Mouse (Mus musculus) left cerebral cortex, adult 9 months (tissue): ENCODE data around the gene Pts.

ENCODE experiments used
- DNase-seq, 2 experiments: peaks; one replicate each; pipeline ENCODE4 v3.0.0; 2022; ENCODE audit warnings: low spot score in 2 of 2

Gene Pts

GRCm38 (mm10) chr9:50528293-50528892 is at the start of gene Pts:
Gene Pts (minus strand): TSS chr9:50528724.
- DNase-seq = peak; percentile 87 to 97

GRCm38 (mm10) chr9:50569599-50570525 is 41.3 kb upstream of the Pts start:
- DNase-seq = no peak

GRCm38 (mm10) chr9:50567881-50568280 is 39.4 kb upstream of the Pts start:
- no peak for DNase-seq

GRCm38 (mm10) chr9:50567372-50567771 is 38.8 kb upstream of the Pts start:
- DNase-seq = no peak

GRCm38 (mm10) chr9:50565940-50566339 is 37.4 kb upstream of the Pts start:
- no peak for DNase-seq

- DNase-seq = no peak
Observed at GRCm38 (mm10) chr9:50565173-50565572, 36.6 kb upstream of the Pts start.

- no peak for DNase-seq
Observed at GRCm38 (mm10) chr9:50561918-50562360, 33.4 kb upstream of the Pts start.

GRCm38 (mm10) chr9:50561145-50561917 is 32.8 kb upstream of the Pts start, which contains the start of gene Tex12:
Gene Tex12 (minus strand): TSS chr9:50561325.
- no peak for DNase-seq

- DNase-seq = no peak
Observed at GRCm38 (mm10) chr9:50555094-50555446, 26.5 kb upstream of the Pts start, which contains the start of gene Bco2. Gene Bco2 (minus strand): TSS chr9:50555181.

GRCm38 (mm10) chr9:50554241-50555093 is 25.9 kb upstream of the Pts start, which contains the start of gene Il18:
Gene Il18 (plus strand): TSS chr9:50554827.
- DNase-seq = peak; percentile 62 to 77

- no peak for DNase-seq
Observed at GRCm38 (mm10) chr9:50553547-50553946, 25.0 kb upstream of the Pts start.

GRCm38 (mm10) chr9:50552206-50552605 is 23.7 kb upstream of the Pts start:
- DNase-seq = no peak

- no peak for DNase-seq
Observed at GRCm38 (mm10) chr9:50548936-50549335, 20.4 kb upstream of the Pts start.

- DNase-seq = no peak
Observed at GRCm38 (mm10) chr9:50547859-50548478, 19.4 kb upstream of the Pts start.

- no peak for DNase-seq
Observed at GRCm38 (mm10) chr9:50542401-50542800, 13.9 kb upstream of the Pts start.

- DNase-seq = no peak
Observed at GRCm38 (mm10) chr9:50540170-50540569, 11.6 kb upstream of the Pts start.

- no peak for DNase-seq
Observed at GRCm38 (mm10) chr9:50537295-50537694, 8.8 kb upstream of the Pts start.

GRCm38 (mm10) chr9:50536603-50537135 is 8.1 kb upstream of the Pts start:
- no peak for DNase-seq

- DNase-seq = no peak
Observed at GRCm38 (mm10) chr9:50535930-50536329, 7.4 kb upstream of the Pts start.

- no peak for DNase-seq
Observed at GRCm38 (mm10) chr9:50533791-50534190, 5.3 kb upstream of the Pts start.
